Mouse (Mus musculus): Measurements from ENCODE around the gene Smad1. TPM values are rescaled to one million over a fixed set of nuclear protein-coding genes. Genes with fewer than 3 reads are reported as not detected.

Gene Smad1
- polyA plus RNA-seq, 1 experiment from 2014 or later = 52.3 TPM

- H3K9ac ChIP-seq (ENCODE audit: low read length) = peak overlapping the region; percentile 87
- ATAC-seq (replicated peaks; ENCODE audit: low FRiP score, low TSS enrichment, low read depth) (no peak; the same call in 1 of the 2 replicates), DNase-seq (ENCODE audit: low spot score) (no peak)
- WGBS = 11% methylated on average over 18 of the region's 18 CpGs
- H3K9me3 ChIP-seq (ENCODE audit: control insufficient read depth, low read length) = no peaks in the 10 kb centered on the region
- no peaks in the 10 kb centered on the region for H3K27me3 ChIP-seq (replicated peaks; ENCODE audit: control insufficient read depth, insufficient read depth, low read length)
- H3K4me2 ChIP-seq (ENCODE audit: low read length) = peak overlapping the region; percentile 88
- peak overlapping the region; percentile 95 for H3K27ac ChIP-seq (ENCODE audit: low read depth)
- H3K4me1 ChIP-seq (replicated peaks; ENCODE audit: control insufficient read depth, insufficient read depth, low read length) = peaks cover 11% of the 10 kb centered on the region; the same call in 1 of the 2 replicates
- no peaks in the 10 kb centered on the region for H3K36me3 ChIP-seq (ENCODE audit: control insufficient read depth, insufficient read depth, low read length)
- H3K4me3 ChIP-seq (ENCODE audit: low read depth, low read length) = peak overlapping the region; percentile 62
Observed at GRCm38 (mm10) chr8:79295276-79296105, 103.8 kb downstream of the Smad1 start.

GRCm38 (mm10) chr8:79294610-79295275, 104.6 kb downstream of the Smad1 start, which contains the start of gene Mmaa:
Gene Mmaa, minus strand, starts transcription at chr8:79294937.
- H3K9me3 ChIP-seq (ENCODE audit: control insufficient read depth, low read length) = no peaks in the 10 kb centered on the region
- DNase-seq (ENCODE audit: low spot score) (peak; percentile 94), ATAC-seq (replicated peaks; ENCODE audit: low FRiP score, low TSS enrichment, low read depth) (peak; percentile 96)
- peak within 1 kb of the TSS; percentile 95 for H3K27ac ChIP-seq (ENCODE audit: low read depth)
- no peaks in the 10 kb centered on the region for H3K27me3 ChIP-seq (replicated peaks; ENCODE audit: control insufficient read depth, insufficient read depth, low read length)
- WGBS = under 1% methylated on average over 74 of the region's 74 CpGs
- H3K4me2 ChIP-seq (ENCODE audit: low read length) = peak within 1 kb of the TSS; percentile 88
- no peaks in the 10 kb centered on the region for H3K36me3 ChIP-seq (ENCODE audit: control insufficient read depth, insufficient read depth, low read length)
- peaks cover 11% of the 10 kb centered on the region; the same call in 1 of the 2 replicates for H3K4me1 ChIP-seq (replicated peaks; ENCODE audit: control insufficient read depth, insufficient read depth, low read length)
- H3K4me3 ChIP-seq (ENCODE audit: low read depth, low read length) = peak within 1 kb of the TSS; percentile 62
- H3K9ac ChIP-seq (ENCODE audit: low read length) = peak within 1 kb of the TSS; percentile 87

GRCm38 (mm10) chr8:79293841-79294240, 105.5 kb downstream of the Smad1 start:
- Histone ChIP-seq H3K27ac (ENCODE audit: low read depth) (peak overlapping the region; percentile 27; the same call in 1 of the 2 replicates), H3K4me2 (ENCODE audit: low read length) (peak overlapping the region; percentile 55), H3K36me3 (ENCODE audit: control insufficient read depth, insufficient read depth, low read length) (no peaks in the 10 kb centered on the region), H3K27me3 (replicated peaks; ENCODE audit: control insufficient read depth, insufficient read depth, low read length) (no peaks in the 10 kb centered on the region), H3K4me1 (replicated peaks; ENCODE audit: control insufficient read depth, insufficient read depth, low read length) (peaks cover 11% of the 10 kb centered on the region; the same call in 1 of the 2 replicates), H3K4me3 (ENCODE audit: low read depth, low read length) (peak overlapping the region; percentile 62), H3K9me3 (ENCODE audit: control insufficient read depth, low read length) (no peaks in the 10 kb centered on the region), H3K9ac (ENCODE audit: low read length) (peak overlapping the region; percentile 80)
- 55% methylated on average over 3 of the region's 3 CpGs for WGBS
- ATAC-seq (replicated peaks; ENCODE audit: low FRiP score, low TSS enrichment, low read depth) = no peak
- DNase-seq (ENCODE audit: low spot score) = no peak

- WGBS = 74% methylated on average over 3 of the region's 3 CpGs
- peak overlapping the region; percentile 55; the same call in 1 of the 2 replicates for H3K4me2 ChIP-seq (ENCODE audit: low read length)
Observed at GRCm38 (mm10) chr8:79292712-79293264, 106.5 kb downstream of the Smad1 start.

GRCm38 (mm10) chr8:79289592-79289991, 109.7 kb downstream of the Smad1 start:
- Histone ChIP-seq H3K27me3 (replicated peaks; ENCODE audit: control insufficient read depth, insufficient read depth, low read length) (no peaks in the 10 kb centered on the region), H3K36me3 (ENCODE audit: control insufficient read depth, insufficient read depth, low read length) (no peaks in the 10 kb centered on the region), H3K4me3 (ENCODE audit: low read depth, low read length) (no peak overlapping the region), H3K9me3 (ENCODE audit: control insufficient read depth, low read length) (no peaks in the 10 kb centered on the region), H3K4me2 (ENCODE audit: low read length) (no peak overlapping the region), H3K9ac (ENCODE audit: low read length) (no peak overlapping the region), H3K4me1 (replicated peaks; ENCODE audit: control insufficient read depth, insufficient read depth, low read length) (peaks cover 11% of the 10 kb centered on the region; the same call in 1 of the 2 replicates), H3K27ac (ENCODE audit: low read depth) (no peak overlapping the region)
- no peak for DNase-seq (ENCODE audit: low spot score)
- WGBS = 66% methylated on average over 5 of the region's 5 CpGs
- ATAC-seq (replicated peaks; ENCODE audit: low FRiP score, low TSS enrichment, low read depth) = no peak

More at GRCm38 (mm10) chr8:79292712-79293264, 106.5 kb downstream of the Smad1 start:
- Histone ChIP-seq H3K4me3 (ENCODE audit: low read depth, low read length) (no peak overlapping the region), H3K9ac (ENCODE audit: low read length) (no peak overlapping the region), H3K9me3 (ENCODE audit: control insufficient read depth, low read length) (no peaks in the 10 kb centered on the region), H3K4me1 (replicated peaks; ENCODE audit: control insufficient read depth, insufficient read depth, low read length) (peaks cover 11% of the 10 kb centered on the region; the same call in 1 of the 2 replicates), H3K27ac (ENCODE audit: low read depth) (no peak overlapping the region), H3K36me3 (ENCODE audit: control insufficient read depth, insufficient read depth, low read length) (no peaks in the 10 kb centered on the region), H3K27me3 (replicated peaks; ENCODE audit: control insufficient read depth, insufficient read depth, low read length) (no peaks in the 10 kb centered on the region)
- DNase-seq (ENCODE audit: low spot score) (no peak), ATAC-seq (replicated peaks; ENCODE audit: low FRiP score, low TSS enrichment, low read depth) (no peak)

- WGBS = 50% methylated on average over 2 of the region's 2 CpGs
- Histone ChIP-seq H3K9ac (ENCODE audit: low read length) (no peak overlapping the region), H3K36me3 (ENCODE audit: control insufficient read depth, insufficient read depth, low read length) (no peaks in the 10 kb centered on the region), H3K9me3 (ENCODE audit: control insufficient read depth, low read length) (no peaks in the 10 kb centered on the region), H3K4me3 (ENCODE audit: low read depth, low read length) (no peak overlapping the region), H3K27ac (ENCODE audit: low read depth) (no peak overlapping the region), H3K27me3 (replicated peaks; ENCODE audit: control insufficient read depth, insufficient read depth, low read length) (no peaks in the 10 kb centered on the region), H3K4me1 (replicated peaks; ENCODE audit: control insufficient read depth, insufficient read depth, low read length) (peaks cover 9% of the 10 kb centered on the region; the same call in 1 of the 2 replicates), H3K4me2 (ENCODE audit: low read length) (no peak overlapping the region)
- no peak for ATAC-seq (replicated peaks; ENCODE audit: low FRiP score, low TSS enrichment, low read depth)
- no peak for DNase-seq (ENCODE audit: low spot score)
Observed at GRCm38 (mm10) chr8:79288681-79289080, 110.6 kb downstream of the Smad1 start.

Other genes starting within 250 kb of the Smad1 start
- not detected in 2 replicates for gene 1700011L22Rik, start 150.9 kb downstream of the Smad1 start, polyA plus RNA-seq (2014; fragmentation: Nextera tagmentation; extraction: Ambion mirVana)
- 9.5 and 11.3 TPM in 2 replicates for gene Mmaa, start 104.6 kb downstream of the Smad1 start, polyA plus RNA-seq (2014; fragmentation: Nextera tagmentation; extraction: Ambion mirVana)
- gene Otud4, start 240.1 kb upstream of the Smad1 start, polyA plus RNA-seq (2014; fragmentation: Nextera tagmentation; extraction: Ambion mirVana) = 28.1 and 30.3 TPM in 2 replicates

Measured in intestine, embryonic 14.5 days (tissue).